Mouse (Mus musculus): Measurements from ENCODE around the gene Sh2d6.
A peak's percentile ranks its signal among the peaks of the same experiment; 100 is the strongest.
"Not testable (repeated sequence)": the region's sequence is repeated elsewhere in the genome, so short reads cannot be mapped to it uniquely, and the experiment has no call there.

Gene Sh2d6

DNA sequence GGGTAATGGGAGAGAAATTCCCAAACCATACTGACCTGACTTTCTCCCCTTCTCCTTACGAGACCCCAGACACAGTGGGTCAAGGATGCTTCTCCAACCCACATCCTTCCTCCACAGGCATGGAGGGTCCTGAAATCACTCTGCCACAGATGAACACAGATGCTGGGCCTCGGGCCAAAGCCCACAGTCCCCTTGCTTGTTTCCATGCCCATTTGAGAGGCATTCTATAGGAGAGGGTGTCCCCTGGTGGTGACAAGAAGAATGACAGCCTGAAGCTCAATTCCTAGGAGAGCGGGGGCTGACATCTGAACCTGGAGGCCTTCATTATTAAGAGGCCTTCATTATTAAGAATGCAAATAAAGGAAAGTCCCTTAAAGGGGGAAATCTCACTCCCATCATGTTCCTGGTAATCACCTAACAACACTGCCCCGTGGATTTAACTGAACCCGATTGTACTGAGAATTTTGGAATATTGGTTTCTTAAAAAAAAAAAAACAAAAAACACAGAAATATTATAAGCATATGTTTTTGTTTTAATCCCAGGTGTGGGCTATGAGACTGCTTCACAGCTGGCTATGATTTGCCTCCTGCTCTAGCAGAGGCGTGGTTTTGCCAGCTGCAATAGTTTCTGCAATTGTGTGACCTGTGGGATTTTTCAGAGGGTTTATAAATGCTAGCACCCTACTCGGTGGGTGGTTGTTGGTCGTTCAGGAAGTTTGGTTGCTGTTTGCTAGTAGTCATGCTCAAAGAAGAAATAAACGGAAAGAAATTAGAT is 12.7 kb upstream of the Sh2d6 start:
- DNase-seq: peak; percentile 93

DNA sequence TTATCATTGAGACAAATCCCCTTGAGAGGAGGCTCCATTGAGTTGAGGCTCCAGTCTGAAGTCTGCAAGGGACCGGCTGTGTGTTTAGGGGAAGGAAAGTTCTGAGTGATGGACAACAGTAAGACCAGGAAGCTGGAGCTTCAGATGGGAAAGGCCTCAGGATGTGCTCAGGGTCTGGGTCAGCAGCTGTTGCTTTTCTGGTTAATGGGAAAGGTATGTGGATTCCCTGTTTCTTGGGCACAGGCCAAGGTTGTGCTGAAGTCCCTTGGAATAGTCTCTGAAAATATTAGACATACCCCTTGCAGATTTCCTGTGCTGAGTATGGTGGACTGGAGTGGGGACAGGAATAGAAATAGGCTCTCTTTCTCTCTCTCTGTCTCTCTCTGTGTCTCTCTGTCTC is 12.0 kb upstream of the Sh2d6 start:
- DNase-seq: not testable (repeated sequence)

DNA sequence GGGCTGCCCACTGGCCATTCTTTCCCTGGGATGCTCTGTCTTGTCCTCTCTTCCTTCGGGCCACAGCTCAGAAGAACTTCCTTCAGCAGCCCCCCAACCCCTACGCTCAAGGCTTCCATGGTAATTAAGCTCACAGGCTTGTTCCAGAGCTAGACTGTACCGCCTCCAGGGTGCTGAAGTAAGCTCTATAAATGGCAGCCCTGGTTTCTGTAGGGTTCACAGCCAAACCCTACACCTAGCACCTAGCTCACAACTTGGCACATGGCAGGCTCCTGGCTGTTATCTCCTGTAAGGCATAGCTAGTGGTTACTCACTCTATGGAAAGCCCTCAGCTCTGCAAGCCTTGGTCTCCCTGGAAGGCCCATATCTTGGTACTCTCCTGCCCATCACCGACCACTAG is 11.1 kb upstream of the Sh2d6 start:
- DNase-seq: no peak

DNA sequence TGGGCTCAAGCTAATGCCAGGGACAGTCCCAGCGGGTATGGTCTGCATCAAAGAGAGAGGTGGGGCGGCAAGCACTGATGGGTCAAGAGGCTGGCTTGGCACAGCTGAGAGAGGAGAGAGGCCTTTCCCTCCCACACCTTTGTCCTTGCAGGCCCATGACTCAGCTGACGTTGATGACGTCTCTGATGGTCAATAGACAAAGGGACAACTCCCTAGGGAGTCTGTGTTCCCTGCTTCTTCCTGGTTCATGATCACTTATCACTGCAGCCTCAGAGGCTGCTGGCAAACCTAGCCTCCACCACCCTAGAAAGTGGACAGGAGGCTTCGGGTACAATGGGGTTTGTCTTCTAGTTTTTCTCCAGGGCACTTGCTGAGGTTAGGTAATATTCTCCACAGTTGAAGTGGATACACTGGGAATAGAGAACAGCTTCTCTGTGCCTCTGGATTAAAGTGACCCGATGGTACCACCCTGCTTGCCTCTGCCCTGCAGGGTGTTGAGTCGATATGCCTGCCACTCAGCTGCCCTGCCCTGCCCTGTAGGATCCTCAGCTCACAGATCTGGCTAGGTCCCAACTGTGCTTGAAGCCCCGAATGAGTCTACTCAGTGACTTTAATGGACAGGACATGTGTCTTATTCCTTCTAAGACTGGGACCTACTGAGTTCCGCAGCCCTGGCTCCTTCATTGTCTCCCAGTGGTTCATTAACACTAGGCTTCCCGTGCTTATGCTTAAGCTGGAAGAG is 7.1 kb upstream of the Sh2d6 start:
- no peak for DNase-seq

DNA sequence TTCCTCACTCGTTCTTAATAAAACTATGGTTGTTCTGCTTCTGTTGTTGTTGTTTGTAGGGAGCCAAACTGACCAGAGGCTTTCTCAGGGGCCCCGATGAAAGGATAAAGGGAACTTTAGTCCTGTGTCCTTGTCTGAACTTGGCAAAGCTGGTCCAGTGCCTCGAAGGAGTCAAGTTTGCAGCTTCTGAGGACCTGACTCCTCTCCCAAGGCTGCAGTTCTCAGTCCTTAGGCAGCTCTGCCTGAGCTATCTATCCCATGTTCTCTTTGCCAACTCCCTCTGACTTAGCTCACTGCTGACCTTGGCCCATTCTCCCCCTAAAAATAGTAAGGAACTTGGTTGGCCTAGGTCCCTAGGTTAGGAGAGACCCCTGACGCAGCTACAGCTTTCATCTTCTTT is 5.6 kb upstream of the Sh2d6 start:
- no peak for DNase-seq

DNA sequence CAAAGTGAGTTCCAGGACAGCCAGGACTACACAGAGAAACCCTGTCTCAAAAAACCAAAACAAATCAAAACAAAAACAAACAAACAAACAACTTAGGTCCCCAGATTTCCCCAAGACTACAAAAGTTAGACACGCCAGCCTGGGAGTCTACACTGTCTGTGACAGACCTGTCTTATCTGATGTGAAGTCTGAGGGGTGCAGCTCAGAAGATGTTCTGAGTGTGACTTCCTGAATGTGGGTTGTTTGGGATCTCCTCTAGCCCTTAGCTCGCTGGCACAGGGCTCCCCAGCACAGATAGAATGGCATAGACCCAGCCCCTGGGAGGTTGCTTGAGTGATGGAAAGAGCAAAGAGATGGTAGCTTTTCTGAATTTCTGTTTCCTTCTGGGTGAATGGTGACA is 2.7 kb upstream of the Sh2d6 start:
- DNase-seq: no peak

DNA sequence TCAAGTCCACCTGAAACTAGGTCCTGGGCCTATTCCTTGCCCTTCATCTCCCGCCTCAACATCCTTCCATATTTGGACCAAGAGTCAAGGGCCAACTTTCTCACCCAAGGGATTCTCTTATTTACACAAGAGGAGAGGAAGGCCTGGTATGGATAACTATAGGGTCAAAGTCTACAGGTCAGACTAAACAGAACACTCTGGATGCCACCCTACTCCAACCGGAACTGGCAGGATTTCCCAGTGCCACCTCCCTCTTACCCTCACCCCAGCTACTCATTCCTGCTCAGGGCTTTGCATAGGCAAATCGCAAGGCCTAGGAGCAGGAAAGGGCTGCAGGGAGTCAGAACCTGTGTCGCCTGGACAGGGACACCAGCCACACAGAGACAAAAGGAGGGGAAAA is 1.7 kb upstream of the Sh2d6 start:
- no peak for DNase-seq

DNA sequence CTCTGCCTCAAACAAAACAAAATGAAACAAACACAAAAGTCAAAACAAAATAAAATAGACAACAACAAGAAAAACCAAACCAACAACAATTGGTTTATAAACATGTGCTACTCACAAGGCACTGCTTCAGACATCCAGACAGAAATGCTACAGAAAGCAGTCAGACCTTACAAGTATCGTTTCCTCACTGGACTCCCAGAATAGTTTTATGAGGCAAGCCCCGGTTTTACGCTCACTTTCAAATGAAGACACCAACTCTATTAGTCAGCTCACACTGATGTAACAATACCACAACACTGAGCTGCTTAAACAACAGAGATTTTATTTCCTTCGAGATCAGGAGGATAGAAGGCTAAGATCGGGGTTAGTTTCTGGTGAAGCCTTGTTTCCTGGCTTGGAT is 781 bp upstream of the Sh2d6 start:
- DNase-seq: no peak

DNA sequence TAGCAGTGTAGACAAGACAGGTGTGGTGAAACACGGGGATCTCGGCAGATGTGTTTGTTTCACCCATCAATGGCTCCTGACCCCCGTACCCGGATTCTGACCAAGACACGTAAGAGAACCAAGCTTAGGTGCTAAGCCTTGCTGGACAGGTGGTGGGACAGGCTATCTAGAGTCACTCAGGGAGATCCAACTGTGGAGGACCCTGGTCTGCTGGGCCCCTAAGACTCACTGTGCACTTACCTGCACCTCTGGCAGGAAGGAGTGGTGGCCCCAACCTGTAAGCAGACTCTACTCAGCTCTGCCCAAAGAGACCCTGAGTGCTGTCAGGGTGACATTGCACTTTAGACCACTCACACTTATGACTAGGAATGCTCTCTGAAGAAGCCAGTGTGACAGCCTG is 603 bp downstream of the Sh2d6 start:
- DNase-seq: no peak

DNA sequence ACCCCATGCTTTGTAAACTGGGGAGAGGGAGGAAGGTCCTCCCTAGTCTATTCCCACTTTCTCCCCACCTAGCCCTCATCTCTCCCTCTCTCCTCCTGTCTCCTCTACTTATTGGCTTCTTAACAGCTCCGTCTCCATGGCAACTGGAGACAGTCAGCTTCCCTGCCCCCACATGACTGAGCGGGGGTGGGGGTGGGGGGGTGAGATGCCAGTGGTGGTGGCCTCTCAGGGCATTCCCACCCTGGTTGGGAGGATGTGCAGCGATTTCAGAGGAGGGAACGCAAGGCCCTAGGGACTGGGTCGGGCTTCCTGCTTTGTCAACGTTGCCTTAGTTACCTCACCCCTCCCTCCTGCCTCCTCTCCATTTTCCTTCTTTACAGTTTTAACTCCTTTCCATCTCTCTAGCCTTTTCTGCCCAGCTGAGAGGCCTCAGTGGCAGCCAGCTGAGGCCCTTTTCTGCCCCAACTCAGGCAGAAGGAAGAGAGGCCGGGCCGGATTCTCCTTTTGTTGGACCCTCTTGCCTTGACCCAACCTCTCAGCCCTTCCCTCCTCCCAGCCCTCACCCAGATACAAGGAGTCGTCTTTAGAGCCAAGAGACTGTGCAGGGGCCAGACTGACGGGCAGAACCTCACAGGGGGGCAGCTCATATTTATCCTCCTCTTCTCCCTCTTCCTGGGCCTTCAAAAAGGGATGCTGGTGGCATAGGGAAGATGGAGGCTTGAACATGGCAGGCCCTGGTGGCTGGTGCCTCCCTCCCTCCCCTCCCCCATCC is 1.4 kb downstream of the Sh2d6 start:
- DNase-seq: peak; percentile 89

DNA sequence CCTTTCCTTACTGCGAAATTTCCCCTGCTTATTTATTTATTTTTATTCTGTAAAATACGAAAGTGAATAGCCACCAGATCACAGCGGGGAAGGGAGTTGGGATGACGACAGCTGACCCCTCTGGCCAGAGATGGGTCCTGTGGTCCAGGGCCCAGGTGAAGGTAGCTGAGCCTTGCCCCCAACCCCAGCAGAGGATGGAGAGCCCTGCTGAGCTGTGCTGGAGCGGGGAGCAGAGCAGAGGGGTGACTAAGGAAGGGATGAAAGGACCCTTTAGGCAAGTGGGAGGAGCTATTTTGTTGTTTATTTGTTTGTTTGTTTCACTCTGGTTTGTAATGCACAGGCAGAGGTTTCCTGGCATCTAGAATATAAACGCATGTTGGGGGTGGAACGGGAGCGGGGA is 2.2 kb downstream of the Sh2d6 start:
- no peak for DNase-seq

DNA sequence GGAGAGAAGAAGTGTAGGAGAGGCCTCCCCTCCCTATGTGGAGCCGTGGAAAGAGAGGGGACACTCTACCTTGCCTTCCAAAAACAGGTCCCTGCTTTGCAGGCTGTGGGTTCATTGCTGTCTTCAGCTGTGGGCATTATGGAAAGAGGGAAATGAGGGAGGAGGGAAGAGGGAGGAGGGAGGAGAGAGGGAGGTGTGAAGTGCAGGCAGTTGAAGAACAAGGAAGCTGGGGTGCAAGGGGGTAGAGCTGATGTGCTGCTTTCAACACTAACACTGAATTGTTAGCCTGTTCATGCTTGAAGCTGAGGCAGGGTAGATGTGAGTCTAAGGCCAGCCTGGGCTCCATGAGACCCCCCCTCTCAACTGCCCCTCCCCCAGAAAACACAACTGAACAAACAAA is 2.7 kb downstream of the Sh2d6 start:
- DNase-seq: no peak

DNA sequence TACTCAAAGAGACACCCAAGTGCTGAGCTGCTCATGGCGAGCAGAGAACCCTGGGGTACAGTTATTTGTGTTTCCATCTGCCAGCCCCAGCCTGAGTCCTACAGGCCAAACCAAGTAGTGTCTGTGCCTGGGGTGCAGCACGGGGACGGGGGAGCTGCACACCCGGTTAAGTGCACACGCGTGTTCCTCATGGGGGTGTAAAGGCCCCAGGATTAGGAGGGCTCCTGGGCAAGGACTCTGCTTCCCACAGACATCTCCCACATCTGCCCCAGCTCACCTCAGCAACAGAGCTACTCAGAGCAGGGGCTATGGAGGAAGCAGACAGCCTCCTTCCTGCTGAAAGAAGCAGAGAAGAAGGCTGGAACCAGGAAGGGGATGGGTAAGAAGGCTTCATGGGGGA is 5.9 kb downstream of the Sh2d6 start:
- no peak for DNase-seq

DNA sequence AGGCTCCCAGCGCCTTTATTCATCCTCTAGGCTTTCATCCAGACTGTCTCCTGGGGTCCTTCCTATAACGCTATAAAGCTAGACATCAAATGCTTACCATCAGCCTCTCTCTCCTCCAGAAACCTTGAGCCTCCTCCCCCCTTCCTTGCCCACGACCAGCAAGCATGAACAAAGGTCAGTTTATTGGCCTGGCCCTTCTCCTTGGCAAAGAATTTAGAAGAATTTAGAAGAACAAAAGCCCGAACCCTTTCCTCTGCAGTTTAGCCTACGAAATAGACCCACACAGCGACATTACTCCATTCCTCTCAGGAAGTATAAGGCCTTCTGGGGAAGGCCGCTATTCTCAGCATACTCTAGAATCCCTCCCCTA is 8.5 kb downstream of the Sh2d6 start:
- DNase-seq: no peak

DNA sequence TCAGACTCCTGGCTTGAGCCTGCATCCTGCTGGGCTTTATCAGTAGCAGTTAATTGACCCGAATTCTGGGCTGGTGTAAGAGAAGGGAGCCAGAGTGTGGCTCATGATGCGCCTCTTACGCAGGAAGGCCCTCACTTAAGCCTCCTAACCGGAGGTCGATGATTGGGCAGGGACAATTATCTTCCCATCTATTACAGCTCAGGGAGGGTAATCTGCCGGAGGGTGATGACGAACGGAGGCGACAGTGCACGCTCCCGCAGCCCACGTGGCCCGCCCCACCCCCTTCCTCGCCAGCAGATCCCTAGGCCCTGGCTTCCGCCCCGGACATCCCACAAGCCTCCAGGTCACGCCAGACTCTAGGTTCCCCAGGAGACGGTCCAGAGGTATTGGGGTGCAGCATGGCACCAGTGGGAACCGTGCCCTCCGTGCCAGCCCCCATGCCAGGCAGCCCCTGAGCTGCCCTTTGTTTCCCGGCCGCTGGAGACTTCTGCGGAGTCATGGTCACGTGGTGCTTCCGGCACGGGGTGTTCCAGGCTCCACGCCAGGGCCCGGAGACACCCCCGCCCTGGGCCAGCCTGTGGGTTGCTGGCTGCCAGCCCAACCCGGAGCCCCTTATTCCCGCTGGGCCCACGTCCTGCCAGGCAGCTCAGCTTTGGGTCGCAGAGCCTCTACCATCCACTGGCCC is 9.0 kb downstream of the Sh2d6 start:
- DNase-seq: peak; percentile 95

DNA sequence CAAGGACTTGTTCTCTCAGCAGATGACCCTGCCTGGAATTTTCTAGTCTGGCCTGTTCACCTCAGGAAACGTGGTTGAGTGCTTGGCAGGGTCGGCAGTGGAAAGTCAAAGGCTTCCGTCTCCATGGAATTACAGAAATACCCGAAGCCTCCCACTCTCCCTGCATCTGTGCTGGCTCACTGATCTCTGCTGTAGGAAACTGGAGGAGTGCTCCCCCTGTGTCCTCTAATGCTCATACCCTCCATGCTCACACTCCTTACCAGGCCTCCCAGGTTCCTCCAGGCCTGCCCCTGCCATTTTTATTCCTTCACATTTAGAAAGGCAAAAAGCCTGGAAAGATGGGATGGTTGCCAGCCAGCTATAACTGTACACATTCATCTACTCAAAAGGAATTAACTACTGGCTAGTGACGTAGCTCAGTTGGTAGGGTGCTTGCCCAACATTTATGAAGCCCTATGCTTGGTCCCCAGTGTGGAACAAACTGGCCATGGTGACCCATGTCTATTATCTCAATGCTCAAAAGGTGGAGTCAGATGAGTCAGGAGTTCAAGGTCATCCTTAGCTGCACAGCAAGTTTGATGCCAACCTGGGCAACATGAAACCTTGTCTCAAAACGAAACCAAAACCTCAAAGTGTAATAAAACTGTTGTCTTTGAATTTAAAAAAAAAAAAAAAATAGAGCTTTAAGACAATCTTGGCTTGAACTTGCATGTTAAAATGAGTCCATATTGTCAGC is 10.7 kb downstream of the Sh2d6 start:
- DNase-seq: no peak

DNA sequence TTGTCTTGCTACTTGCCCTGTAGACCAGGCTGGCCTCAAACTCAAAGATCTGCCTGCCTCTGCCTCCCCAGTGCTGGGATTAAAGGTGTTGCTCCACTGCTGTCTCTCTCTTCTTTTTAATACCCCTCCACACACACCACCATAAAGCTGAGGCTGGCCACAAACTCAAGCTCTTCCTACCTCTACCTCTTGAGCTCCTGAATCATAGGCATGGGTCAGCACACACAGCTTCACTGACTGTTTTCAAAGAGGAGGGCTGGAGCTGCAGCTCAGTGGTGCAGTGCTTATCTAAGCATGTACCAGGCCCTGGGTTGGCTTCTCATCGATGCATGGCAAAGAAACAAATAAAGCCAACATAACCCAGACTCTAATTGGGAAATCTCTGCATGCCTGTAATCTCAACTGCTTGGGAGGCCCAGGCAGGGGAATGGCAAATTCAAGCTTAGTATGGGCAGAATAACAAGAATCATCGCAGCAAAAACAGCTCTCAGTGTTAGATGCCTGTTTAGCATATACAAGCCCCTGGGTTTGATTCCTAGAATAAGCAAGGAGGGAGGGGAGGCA is 11.6 kb downstream of the Sh2d6 start:
- DNase-seq: no peak

DNA sequence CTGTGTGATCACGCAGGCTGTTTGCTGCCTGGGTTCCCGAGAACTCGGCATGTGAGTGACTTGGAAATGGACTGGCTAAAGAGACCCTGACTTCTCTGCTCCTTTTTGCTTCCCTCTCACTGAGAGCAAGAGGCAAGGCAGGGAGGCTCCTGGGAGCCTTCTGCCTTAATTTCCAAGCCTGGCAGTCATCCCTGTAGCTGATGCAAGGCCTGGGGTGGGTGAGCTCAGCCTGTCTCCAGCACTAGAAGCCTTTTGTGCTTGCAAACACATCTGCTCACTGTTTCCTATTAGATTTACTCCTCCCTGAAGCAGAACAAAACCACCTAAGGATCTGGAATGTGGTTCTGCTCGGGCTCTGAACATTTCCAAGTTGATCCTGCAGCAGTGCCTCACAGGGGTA is 12.9 kb downstream of the Sh2d6 start:
- DNase-seq: no peak

DNA sequence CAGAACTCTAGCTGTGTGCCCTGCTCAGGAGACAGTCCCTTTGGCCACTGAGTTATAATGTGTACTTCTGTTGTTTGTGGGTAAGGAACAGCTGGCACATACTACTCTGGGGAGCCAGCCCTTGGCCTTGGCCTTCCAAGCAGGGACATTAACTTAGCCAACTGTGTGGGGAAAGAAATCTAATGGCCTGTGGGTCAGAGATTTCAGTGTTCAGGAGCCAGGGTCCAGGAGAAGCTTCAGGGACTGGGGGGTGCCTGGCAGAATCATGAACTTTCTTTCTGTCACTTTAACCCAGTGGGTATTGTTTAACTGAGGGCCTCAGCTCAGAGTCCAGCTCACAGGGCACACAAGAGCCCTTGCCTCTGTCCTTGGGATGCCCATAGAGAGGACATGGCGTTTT is 15.4 kb downstream of the Sh2d6 start:
- no peak for DNase-seq

DNA sequence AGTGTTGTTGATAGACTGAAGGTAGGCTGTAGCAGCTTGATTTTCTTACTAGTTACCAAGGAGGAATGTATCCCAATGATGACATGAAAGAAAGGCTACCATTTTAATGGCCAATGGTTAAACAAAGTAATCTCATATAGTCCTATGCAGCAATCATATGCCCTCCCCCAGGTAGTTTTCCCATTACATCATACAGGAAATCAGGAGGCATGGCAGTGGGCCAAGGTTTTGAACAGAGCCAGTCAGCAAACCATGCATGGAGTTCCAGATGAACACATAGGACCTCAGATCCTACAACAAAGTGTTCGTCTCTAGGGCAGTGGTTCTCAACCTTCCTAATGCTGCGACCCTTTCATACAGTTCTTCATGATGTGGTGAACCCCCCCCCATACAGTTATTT is 17.6 kb downstream of the Sh2d6 start:
- DNase-seq: no peak

DNA sequence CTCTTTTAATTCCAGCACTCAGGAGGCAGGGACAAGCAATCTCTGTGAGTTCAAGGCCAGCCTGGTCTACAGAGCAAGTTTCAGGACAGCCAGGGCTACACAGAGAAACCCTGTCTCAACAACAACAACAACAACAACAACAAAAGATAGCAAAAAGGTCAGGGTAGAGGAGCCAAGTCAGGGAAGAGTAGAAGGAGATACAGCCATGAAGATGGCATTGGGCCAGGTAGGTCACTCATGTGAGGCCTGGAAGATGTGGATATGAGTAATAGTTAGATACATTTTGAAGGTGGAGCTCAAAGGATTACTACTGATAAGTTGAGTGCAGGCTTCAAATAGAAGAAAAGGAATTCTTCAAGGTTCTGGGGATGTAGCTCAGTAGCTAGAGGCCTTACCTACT is 18.2 kb downstream of the Sh2d6 start:
- DNase-seq: no peak

DNA sequence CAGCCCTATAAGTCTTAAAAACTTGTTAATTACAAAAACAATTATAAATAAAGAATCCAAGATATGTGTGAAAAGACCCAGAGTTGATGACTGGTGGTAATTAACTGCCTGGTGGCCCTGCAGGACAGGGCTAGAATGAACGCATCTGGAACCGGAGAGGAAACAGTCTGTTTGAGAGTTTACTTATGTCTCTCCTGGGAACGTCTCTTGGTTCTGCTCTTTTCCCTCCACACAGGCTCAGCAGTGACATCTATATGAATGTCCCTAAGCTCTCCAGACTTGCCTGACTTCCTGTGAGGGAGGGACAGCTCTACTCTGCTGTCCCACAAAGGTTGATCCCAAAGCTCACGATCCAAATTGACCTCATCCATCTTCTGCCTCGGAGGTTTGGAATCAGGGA is 22.6 kb downstream of the Sh2d6 start:
- no peak for DNase-seq

Measured in retina, postnatal 1 day (tissue).